Mouse (Mus musculus): ENCODE data around the gene Atg7. TPM values are rescaled to one million over a fixed set of nuclear protein-coding genes. Genes with fewer than 3 reads are reported as not detected.
"Not testable (repeated sequence)": the region's sequence is repeated elsewhere in the genome, so short reads cannot be mapped to it uniquely, and the experiment has no call there.

Atg7 gene
- total RNA-seq, 4 experiments from 2014 or later: 27.3 to 35.2 (median 27.5) TPM

DNA sequence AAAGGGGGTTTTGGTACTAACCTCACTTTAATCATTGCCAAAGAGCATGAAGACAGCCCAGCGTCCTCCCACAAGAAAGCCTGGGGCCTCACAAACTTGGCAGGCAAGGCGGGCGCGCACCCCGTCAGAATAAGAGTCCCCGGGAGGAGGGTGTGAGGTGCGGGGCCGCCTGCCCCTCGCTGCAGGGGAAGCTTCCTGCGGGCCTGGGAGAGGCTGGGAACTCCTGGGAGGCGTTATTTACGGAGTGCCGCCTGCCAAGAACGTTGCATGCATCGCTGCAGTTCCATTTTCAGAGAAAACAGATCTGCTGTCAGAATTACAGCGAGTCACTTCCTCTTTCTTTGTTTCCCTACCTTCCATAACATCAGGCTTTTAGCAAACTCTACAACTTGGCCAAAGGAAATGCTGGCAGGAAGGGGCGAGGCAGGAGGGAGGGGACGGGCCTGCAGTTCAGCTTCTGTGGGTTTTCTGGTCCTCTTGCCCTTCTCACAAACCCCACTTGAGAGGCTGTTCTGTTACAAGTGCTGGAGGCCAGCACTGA is 232.2 kb downstream of the Atg7 start:
- DNase-seq (ENCODE audit: low spot score in 2 of 2): peak; percentile 84 to 88

DNA sequence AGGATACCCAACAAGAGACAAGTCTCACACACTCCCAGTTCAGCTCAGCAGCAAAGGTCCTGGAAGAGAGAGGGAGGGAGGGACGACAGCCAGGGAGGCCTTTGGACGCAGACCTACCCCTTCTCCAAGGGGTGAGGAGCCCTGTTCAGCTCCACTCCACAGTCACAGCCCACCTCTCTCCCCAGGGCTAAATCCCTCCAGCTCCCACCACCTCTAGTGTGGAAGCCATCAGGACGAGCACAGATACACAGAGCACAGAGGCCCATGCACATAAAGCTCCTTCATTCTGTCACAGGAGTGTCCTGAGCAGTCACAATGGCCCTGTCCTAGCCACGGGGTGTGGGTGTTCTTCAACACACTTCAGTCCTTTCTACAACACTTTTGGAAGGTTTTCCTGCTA is 233.1 kb downstream of the Atg7 start:
- no peak for DNase-seq (ENCODE audit: low spot score in 2 of 2)

DNA sequence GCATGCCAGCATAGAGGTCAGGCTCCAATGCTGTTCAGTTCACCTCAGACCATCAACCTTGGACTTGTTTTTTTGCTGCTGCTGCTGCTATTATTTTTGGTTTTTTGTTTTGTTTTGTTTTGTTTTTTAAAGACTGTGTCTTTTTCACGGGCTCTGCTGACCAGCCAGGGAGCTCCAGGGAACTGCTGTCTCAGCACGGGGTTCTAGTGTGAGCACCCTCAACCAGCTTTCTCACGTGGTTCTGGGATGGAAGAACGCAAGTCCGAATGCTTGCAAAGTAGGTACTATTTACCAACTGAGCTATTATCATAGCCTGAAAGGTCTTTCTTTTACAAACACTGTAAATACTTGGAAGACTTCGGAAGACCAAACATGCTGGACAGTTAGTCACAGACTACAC is 233.6 kb downstream of the Atg7 start:
- DNase-seq (ENCODE audit: low spot score in 2 of 2): no peak

DNA sequence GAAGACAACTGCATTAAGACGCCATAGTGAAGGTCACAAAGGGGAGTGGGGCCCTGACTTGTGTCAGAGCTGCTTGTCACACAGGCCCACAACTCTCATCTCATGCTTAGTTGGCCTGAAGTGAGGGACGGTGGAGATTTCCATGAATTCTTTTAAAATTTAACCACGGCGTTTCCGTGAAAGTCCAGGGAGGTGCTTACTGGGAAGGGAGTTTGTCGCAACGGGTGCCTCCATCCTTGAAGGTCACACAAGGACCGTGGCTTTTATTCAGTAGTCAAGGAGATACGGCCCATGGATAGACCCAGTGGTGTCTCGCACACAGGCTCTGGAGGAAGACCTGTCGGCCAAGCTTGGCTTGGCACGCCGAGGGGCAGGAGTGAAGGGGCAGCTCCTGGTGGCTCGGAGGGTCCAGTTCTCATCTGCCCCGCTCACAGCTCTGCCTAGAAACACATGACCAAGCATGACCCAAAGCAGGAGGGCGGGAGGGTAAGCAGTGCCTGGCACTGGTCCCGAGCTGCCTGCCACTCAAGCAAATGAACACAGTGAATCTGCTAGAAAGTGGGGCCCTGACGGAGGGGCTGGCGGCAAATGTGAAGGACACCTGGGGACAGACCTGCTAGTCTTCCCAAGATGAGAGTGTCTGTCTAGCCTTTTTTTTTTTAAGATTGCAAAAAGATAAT is 236.1 kb downstream of the Atg7 start:
- DNase-seq (ENCODE audit: low spot score in 2 of 2): no peak

DNA sequence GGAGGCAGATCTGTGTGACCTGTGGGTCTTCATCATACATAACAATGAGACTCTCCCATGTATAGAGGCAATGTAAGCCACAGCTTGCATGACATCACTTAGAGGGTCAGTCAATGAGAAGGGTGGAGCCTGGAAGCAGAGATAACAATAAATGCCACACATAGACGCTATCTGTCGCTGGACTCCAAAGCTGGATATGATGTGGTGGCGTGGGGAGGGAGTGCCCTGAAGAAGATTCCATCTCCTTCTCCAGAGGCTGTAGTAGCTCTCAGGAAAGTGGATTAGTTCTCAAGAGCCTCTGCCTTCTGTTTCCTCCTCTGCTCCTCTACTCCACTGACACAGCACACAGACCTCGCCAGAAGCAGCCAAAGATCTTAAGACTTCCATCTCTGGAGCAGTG is 237.9 kb downstream of the Atg7 start:
- DNase-seq (ENCODE audit: low spot score in 2 of 2): no peak

DNA sequence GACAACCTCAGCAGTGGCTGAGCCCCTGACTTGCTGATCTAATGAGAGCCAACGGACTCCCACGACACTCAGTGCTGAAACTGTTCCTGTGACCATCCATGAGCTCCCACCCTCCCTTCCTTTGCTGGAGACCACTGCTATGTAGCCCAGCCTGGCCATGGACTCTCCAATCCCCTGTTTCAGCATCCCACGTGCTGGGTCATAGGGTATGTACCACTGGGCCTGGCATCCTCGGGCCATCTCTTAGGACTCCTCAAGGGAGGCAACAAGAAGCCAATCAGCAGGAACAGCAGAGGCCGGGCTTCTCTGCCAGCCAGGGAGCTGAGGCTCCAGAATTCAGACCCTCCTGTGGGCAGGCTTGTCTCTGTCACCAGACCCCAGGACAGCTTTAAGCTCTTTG is 239.3 kb downstream of the Atg7 start:
- no peak for DNase-seq (ENCODE audit: low spot score in 2 of 2)

DNA sequence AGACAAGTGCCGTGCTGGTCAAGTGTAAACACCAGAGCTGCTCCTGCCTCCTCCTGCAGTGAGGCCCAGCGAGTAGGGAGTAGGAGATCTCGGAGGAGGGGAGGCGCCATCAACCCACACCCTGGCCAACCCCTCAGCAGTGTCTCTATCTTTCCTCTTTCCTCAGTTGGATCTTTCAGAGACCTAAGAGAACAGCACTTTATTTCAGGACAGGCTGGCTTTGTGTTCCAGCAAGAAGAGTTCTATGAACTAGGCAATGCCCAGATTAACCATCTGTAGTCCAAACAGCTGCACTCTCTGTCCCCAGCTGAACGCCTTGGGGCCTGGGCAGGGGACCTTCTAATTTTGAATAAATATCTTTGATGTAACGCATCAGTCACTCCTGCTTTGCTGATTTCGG is 239.8 kb downstream of the Atg7 start:
- no peak for DNase-seq (ENCODE audit: low spot score in 2 of 2)

DNA sequence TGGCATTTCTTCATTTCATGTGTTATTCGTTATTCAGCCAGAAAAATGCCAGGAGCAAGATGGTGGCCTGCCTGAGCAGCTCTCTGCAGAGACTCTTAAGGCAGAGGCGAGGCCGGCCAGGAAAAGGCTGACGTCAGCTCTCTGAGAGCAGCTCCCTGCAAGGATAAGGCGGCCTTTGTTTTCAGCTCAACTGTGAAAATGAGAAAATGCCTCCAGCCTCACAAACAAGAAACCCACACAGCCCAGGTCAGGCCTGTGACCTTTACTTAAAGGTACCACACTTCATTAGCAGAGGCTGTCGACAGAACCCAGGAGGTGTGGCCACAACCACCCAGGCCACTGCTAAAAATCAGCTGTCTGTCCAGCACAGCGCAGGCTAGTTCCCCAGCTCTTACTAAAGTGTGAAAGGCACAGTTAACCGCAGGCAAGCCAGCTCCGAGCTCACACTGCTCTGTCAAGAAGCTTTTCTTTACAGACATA is 240.4 kb downstream of the Atg7 start:
- peak in 1 of 2 experiments; percentile 83 for DNase-seq (ENCODE audit: low spot score in 2 of 2)

DNA sequence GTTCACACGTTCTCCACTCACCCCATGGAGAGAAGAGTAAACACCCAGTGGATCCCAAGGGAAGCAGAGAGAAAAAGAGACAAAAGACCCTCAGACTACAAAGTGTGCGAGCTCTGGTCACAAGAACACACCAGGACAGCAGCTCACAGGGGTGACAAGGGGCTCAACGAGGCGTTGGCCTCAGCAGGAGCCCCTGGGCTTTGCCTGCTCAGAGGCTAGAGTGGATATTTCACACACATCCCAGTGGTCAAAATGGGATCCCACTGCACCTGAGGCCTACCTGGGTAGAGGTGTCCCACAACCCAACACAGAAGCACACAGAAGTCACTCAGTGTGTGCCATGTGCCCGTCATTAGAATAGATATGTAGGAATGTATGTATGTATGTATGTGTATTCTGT is 242.2 kb downstream of the Atg7 start:
- DNase-seq (ENCODE audit: low spot score in 2 of 2): no peak

DNA sequence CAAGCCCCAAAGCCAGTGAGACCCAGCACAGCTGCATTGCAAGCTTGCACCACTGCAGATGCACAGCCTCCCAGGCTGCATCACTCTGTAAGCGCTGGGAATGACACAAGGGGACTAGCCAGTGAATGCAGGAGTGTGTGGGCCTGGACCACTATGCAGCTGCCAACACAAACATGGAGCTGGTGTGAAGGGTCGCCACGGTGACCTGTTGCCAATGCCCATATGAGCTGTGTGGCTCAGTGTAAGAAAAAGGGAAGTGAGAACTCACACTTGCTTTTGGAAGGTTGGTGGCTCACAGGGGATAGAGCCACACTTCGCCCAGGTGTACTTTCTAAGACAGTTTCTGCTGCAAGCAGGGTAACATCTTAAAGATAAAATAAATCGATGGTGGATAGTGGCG is 243.1 kb downstream of the Atg7 start:
- DNase-seq (ENCODE audit: low spot score in 2 of 2): no peak

DNA sequence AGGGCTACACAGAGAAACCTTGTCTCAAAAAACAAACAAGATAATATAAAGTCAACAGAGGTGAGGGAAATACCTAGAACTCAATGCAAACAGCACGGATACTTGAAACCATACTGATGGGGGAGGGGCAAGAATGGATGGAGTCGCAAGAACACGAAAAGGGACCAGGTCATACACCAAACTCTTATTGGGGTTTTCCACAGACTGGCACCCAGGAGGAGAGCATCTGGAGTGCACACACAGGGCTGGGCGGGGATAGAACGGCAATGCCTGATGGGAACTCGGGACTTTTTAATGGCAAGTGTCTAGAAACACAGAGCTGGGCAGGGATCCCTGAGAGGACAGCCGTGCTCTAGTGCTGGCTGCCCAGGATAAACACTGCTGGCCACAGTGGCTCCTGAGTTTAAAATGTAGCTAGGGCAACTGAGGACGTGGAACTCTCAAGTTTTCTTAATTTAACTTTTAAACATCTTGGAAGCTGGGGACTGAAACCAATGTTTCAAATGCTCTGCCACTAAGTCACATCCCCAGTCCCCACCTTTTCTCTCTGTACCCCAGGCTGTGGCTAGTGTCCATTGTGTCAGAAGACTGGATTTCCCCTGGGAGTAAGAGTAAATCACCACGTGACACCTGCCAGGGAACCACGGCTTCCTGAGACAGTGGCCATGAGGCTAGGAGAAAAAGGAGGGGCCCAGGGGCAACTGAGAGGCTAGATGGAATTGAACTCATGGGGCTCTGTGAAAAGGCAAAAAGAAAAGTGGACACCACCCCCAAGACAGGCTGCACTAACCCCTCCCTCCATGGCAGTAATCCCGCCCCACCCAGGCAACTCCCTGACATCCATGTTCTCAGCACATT is 243.8 kb downstream of the Atg7 start:
- DNase-seq (ENCODE audit: low spot score in 2 of 2): no peak

DNA sequence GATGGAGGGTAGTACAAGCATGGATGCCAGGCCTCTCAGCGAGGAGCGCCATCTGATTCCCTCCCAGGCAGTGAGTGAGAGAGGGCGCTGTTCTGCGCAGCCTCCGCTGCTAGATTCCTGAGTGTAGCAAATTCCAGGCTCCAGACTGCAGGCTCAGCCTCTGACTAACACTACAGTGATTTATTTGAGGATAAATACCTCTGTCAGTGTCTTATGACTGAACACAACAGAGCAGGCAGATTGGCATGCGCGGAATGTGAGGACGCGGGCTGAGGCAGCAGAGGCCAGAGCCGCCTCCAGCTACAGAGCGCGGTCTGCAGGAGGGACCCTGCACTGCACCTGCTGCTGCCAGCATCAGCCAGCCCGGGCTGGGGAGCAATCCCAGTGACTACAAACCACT is 246.0 kb downstream of the Atg7 start:
- DNase-seq (ENCODE audit: low spot score in 2 of 2): peak in 1 of 2 experiments; percentile 81

DNA sequence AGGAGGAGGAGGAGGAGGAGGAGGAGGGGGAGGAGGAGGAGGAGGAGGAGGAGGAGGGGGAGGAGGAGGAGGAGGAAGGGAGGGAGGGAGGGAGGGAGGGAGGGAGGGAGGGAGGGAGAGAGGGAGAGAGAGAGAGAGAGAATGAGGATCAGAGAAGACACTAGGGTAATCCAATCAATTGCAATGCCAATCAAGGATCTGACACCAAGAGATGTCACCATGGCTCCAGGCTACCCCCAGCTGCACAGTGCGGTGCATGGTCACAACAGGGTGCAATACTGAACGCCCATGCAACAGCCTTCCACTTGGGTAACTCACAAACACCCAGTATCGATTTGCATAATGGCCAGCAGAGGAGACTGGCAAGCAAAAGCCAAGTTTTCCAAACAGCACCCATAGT is 247.1 kb downstream of the Atg7 start:
- not testable (repeated sequence) for DNase-seq (ENCODE audit: low spot score in 2 of 2)

DNA sequence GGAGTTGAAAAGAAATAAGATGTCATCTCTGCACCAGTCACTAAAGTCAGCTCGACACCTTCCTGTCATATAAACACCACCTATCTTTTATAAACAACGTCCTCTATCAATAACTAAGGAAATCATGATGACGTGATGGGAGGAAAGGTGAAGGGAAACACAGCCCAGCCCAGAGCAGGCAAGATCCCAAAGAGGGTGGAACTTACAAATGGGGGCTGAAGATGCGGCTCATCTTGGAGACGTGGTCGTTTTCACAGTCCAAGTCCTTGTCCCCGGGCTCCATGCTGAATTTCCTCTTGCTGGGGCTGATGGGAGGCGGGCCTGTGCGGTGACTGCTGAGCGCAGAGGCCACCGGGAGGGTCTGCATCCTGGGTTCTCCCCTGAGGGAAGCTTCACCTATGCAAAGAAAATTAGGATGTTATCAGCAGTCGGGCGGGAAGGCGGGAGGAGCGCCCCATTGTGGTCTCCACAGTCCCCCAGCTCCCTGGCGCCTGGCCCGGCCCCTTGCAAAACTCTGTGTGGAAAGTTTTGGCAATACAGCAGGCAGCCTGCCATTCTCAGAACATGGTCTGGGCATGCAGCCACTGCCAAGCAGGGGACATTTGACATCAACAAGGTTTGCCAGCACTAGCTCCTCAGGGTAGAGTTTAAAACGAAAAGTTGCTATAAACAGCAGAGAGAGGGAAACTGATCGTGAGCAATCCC is 247.7 kb downstream of the Atg7 start:
- DNase-seq (ENCODE audit: low spot score in 2 of 2): peak; percentile 68 to 73

DNA sequence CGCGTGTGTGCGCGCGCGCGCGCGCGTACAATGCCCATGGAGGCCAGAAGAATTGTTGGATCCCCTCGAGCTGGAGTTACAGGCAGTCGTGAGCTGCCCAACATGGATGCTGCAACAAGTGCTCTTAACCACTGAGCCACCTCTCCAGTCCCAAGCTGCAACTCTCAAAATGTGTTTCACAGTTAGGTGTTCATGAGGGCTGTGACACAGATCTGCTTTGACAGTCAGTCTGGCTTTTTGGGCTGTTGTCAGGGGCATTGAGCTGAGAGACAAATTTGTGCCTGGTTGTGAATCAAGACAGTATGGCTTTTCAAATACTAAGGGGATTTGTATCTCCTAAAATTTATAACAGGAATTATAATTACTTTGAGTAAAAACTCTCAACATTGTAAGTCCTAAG is 248.4 kb downstream of the Atg7 start:
- DNase-seq (ENCODE audit: low spot score in 2 of 2): no peak

DNA sequence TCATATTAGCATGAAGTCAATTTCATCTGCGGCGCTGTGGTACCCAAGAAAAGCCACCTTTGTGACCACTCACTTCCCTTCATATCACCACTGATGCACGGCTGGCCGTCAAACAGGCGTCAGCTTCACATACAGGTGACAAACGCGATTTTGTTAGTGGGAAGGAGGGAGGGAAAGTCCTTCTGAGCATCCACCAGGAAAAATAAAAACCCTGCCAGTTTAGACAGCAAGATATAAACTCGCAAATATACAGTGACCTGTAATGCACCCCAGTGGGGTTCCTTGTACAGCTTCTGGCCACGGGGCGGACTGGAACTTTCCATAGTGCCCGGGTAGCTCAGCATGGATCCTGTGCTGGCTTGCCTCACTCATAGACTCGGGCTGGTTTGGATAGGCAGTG is 248.9 kb downstream of the Atg7 start:
- no peak for DNase-seq (ENCODE audit: low spot score in 2 of 2)

DNA sequence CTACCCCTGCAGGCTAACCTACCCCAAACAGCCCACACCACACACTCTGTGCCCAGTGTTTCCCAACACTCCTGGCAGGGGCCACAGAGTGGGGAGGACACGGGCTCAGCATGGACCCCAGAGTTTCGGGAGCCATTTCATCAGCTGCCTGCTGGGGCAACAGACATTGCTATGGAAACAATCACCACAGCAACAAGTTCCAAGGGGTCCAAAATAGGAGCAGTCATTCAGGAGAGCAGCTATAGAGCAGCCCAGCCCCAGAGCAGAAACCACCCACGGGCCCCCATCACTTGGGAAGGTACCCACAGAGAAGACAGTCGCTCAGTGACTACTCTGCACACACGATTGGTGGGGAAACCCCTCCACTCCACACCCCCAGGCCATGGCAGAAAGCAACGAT is 249.5 kb downstream of the Atg7 start:
- peak in 1 of 2 experiments; percentile 77 for DNase-seq (ENCODE audit: low spot score in 2 of 2)

DNA sequence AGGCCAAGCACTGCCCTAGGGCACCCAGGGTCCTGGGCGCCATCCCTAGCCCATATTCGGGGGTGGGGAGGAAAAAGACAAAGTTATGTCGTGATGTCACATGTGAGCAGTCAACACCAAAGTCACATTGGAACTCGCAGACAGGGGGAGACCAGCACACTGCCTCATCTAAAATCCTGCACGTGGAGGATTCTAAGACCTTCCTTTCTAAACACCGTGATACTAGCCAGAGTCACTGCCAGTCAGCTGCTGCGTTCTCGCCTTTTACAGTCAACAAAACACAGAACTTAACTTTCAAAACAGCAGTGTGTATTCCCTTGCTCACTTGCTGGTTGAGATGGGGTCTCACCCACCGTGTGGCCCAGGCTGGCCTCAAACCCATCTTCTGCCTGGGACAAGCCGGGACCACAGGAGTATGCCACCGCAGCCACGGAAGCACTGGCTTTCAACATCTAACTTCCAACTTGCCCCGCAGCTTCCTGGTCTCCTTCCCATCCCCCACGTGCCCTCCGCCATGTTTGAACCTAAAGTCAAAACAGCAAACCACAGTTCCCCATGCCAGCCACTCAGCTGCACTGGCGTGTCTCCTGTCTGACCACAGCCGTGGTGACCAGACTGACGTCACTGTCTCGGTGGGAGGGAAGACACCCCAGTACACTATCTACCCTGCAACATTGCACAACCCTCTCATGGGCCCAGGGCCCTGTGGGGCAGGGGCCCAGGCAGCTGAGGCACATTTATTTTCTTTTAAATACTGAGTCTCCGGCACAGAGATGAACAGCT is 250.7 kb downstream of the Atg7 start:
- peak in 1 of 2 experiments; percentile 63 for DNase-seq (ENCODE audit: low spot score in 2 of 2)

DNA sequence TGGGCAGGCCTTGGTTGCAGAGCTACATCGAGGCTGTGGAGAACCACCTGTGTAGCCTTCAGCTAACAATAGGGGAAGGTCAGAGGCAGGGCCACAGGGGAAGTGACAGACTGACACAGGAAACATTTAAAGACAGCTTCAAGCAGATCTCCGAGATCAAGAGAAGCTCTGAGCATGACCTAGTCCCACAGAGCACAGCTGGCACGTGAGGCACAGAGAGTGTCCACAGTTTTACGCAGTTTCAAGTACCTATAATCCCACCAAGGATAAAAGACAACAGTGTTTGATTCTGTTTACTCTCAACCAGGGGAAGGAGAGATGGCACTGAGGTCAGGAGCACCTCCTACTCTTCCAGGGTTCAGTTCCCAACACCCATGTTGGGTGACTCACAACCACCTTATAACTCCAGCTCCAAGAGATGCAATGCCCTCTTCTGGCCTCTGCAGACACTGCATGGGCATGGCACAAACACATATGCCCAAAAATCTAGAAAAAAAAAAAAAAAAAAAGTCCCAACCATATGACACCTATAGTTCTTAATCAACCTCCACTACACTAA is 251.7 kb downstream of the Atg7 start:
- no peak for DNase-seq (ENCODE audit: low spot score in 2 of 2)

DNA sequence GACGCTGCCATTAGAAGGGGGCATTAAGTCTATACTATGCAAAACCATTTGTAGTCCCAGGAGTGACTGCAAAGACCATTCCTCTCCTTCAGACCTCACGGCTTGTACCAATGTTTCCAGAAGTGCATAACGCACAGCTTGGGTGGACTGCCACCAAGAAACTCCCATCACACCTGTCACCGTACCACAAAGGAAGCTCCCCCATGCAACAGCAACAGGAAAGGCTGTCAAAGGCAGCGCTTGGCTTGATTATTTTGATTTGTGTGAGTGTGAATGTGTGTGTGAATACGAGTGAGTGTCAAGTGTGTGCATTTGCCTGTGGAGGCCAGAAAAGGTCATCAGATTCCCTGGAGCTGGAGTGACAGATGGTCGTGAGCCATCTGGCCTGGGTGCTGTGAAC is 252.3 kb downstream of the Atg7 start:
- no peak for DNase-seq (ENCODE audit: low spot score in 2 of 2)

DNA sequence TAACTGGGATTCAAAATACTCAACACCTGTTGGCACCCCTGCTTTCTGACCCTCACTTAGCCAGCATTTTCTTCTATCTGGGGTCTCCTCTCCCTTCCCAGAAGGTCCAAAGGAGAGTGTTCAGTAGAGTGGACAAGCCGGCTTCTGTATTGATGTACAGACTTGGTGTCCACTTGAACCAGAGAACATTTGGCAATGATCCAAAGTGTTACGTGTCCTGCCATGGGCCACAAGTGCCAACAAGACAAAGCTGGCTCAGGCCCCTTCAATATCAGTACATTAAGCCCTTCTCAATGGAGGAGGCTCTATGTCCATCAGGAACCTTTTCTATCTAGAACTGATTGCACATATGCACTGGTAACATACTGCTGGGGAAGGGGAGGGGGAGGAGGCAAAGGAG is 253.4 kb downstream of the Atg7 start:
- DNase-seq (ENCODE audit: low spot score in 2 of 2): no peak
